Mouse (Mus musculus) G1E (cell line): ENCODE measurements around the gene Magi2.

Source experiments
- CTCF ChIP-seq: IDR thresholded peaks from 2 replicates; pipeline ENCODE4 v1.5.1; 2012; ENCODE audit warnings: low read depth, low read length, inconsistent platforms, mixed read lengths
- GATA1 ChIP-seq: IDR thresholded peaks from 2 replicates; pipeline ENCODE4 v1.6.1; 2012; ENCODE audit warnings: borderline replicate concordance, low read length, inconsistent platforms, mixed read lengths

GRCm38 (mm10) chr5:19487947-19488346 is 261.1 kb downstream of the Magi2 start:
- TF ChIP-seq CTCF (no peak), GATA1 (no peak)
